Mouse (Mus musculus) adrenal gland, adult 2 months (tissue): ENCODE data around the gene Cnih2. TPM values are rescaled to one million over a fixed set of nuclear protein-coding genes. Genes with fewer than 3 reads are reported as not detected.

ENCODE experiments used
- DNase-seq: peaks from one replicate; pipeline ENCODE4 v3.0.0; 2021
- polyA plus RNA-seq: library from polyadenylated mRNA; depleted of rRNA; stranded (reverse); fragments of >200 nt; gene quantifications from 2 replicates; pipeline ENCODE4 v1.2.3, GENCODE M21; 2012; rRNA removed
- total RNA-seq, 2 experiments: library from RNA; stranded (reverse); gene quantifications; 2 replicates each; pipeline ENCODE4 v1.2.3; 2021

The Cnih2 gene
- total and polyA plus RNA-seq, 3 experiments = 1.2 to 7.1 (median 2.4) TPM

DNA sequence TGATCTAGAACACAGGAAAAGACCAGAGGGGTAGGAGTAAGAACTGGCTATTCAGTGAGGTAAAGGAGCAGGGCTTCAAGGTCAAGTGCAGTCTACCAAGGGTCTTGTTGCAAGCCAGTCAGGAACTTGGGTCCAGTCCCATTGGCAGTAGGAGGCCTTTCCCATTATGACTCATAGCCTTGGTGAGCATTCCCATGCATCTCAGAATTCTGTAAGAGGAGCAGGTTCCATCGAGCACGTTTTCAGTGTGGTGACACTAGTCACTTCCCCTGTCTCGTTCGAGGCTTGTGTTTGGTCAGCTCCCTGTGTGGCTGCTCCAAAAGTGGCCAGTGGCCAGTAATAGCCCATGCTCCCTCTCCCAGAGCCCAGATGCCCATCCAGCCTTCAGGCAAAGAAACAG lies 52.8 kb downstream of the Cnih2 start:
- DNase-seq = no peak

Other genes starting within 250 kb of the Cnih2 start
- gene Ctsf, start 243.4 kb downstream of the Cnih2 start, total RNA-seq = 100 to 1,000 TPM; 214 to 421 TPM
- 1,208 and 1,259 TPM in 2 replicates for gene Ctsf, start 243.4 kb downstream of the Cnih2 start, polyA plus RNA-seq
- 1 to 10 TPM in 1 of 2 experiments, under 1 TPM in 1; 0.43 to 1.0 TPM for gene Actn3, start 220.6 kb downstream of the Cnih2 start, total RNA-seq
- 0.16 and 0.47 TPM in 2 replicates for gene Actn3, start 220.6 kb downstream of the Cnih2 start, polyA plus RNA-seq
- 10 to 100 TPM; 16.7 to 21.8 TPM for gene Zdhhc24, start 219.9 kb downstream of the Cnih2 start, total RNA-seq
- 78.3 and 80.4 TPM in 2 replicates for gene Zdhhc24, start 219.9 kb downstream of the Cnih2 start, polyA plus RNA-seq
- 10 to 100 TPM in 1 of 2 experiments, 1 to 10 TPM in 1; 5.9 to 13.9 TPM for gene Bbs1, start 191.9 kb downstream of the Cnih2 start, total RNA-seq
- gene Bbs1, start 191.9 kb downstream of the Cnih2 start, polyA plus RNA-seq = 6.1 and 6.2 TPM in 2 replicates
- gene Dpp3, start 170.2 kb downstream of the Cnih2 start, total RNA-seq = 100 to 1,000 TPM in 1 of 2 experiments, 10 to 100 TPM in 1; 93.0 to 104 TPM
- 259 and 313 TPM in 2 replicates for gene Dpp3, start 170.2 kb downstream of the Cnih2 start, polyA plus RNA-seq
- gene Peli3, start 155.4 kb downstream of the Cnih2 start, total RNA-seq = 10 to 100 TPM in 1 of 2 experiments, 1 to 10 TPM in 1; 8.9 to 11.8 TPM
- 15.4 and 16.5 TPM in 2 replicates for gene Peli3, start 155.4 kb downstream of the Cnih2 start, polyA plus RNA-seq
- 10 to 100 TPM; 43.1 to 60.6 TPM for gene Mrpl11, start 136.4 kb downstream of the Cnih2 start, total RNA-seq
- gene Mrpl11, start 136.4 kb downstream of the Cnih2 start, polyA plus RNA-seq = 16.3 and 19.7 TPM in 2 replicates
- under 1 TPM; 0.43 to 0.55 TPM for gene Npas4, start 108.2 kb downstream of the Cnih2 start, total RNA-seq
- 1.1 and 1.3 TPM in 2 replicates for gene Npas4, start 108.2 kb downstream of the Cnih2 start, polyA plus RNA-seq
- 1 to 10 TPM; 4.3 to 6.9 TPM for gene Slc29a2, start 74.7 kb downstream of the Cnih2 start, total RNA-seq
- 12.6 and 13.4 TPM in 2 replicates for gene Slc29a2, start 74.7 kb downstream of the Cnih2 start, polyA plus RNA-seq
- 10 to 100 TPM; 27.8 to 44.9 TPM for gene B4gat1, start 59.7 kb downstream of the Cnih2 start, total RNA-seq
- 49.9 and 51.8 TPM in 2 replicates for gene B4gat1, start 59.7 kb downstream of the Cnih2 start, polyA plus RNA-seq
- gene AC124502.3, start 59.6 kb downstream of the Cnih2 start, total RNA-seq = 1 to 10 TPM; 1.6 to 2.6 TPM
- gene AC124502.3, start 59.6 kb downstream of the Cnih2 start, polyA plus RNA-seq = 0.55 and 0.89 TPM in 2 replicates
- 10 to 100 TPM; 28.5 to 28.8 TPM for gene Brms1, start 57.2 kb downstream of the Cnih2 start, total RNA-seq
- 30.3 and 36.2 TPM in 2 replicates for gene Brms1, start 57.2 kb downstream of the Cnih2 start, polyA plus RNA-seq
- gene Rin1, start 48.0 kb downstream of the Cnih2 start, total RNA-seq = 1 to 10 TPM; 3.1 to 9.6 TPM
- gene Rin1, start 48.0 kb downstream of the Cnih2 start, polyA plus RNA-seq = 8.8 and 11.6 TPM in 2 replicates
- gene Cd248, start 30.4 kb downstream of the Cnih2 start, total RNA-seq = 10 to 100 TPM; 10.4 to 19.8 TPM
- gene Cd248, start 30.4 kb downstream of the Cnih2 start, polyA plus RNA-seq = 23.4 and 24.1 TPM in 2 replicates
- 1 to 10 TPM; 1.2 to 2.9 TPM for gene Tmem151a, start 13.0 kb downstream of the Cnih2 start, total RNA-seq
- gene Tmem151a, start 13.0 kb downstream of the Cnih2 start, polyA plus RNA-seq = 4.8 and 5.0 TPM in 2 replicates
- 10 to 100 TPM; 69.5 to 82.3 TPM for gene Yif1a, start 10.0 kb downstream of the Cnih2 start, total RNA-seq
- gene Yif1a, start 10.0 kb downstream of the Cnih2 start, polyA plus RNA-seq = 135 and 147 TPM in 2 replicates
- gene Rab1b, start 8.6 kb upstream of the Cnih2 start, total RNA-seq = 100 to 1,000 TPM; 166 to 194 TPM
- gene Rab1b, start 8.6 kb upstream of the Cnih2 start, polyA plus RNA-seq = 335 and 337 TPM in 2 replicates
- 10 to 100 TPM; 44.2 to 48.1 TPM for gene Klc2, start 20.0 kb upstream of the Cnih2 start, total RNA-seq
- gene Klc2, start 20.0 kb upstream of the Cnih2 start, polyA plus RNA-seq = 95.3 and 101 TPM in 2 replicates
- gene Pacs1, start 174.6 kb upstream of the Cnih2 start, total RNA-seq = 10 to 100 TPM; 18.4 to 18.9 TPM
- 34.1 and 39.9 TPM in 2 replicates for gene Pacs1, start 174.6 kb upstream of the Cnih2 start, polyA plus RNA-seq
- 100 to 1,000 TPM; 165 to 171 TPM for gene Sf3b2, start 196.9 kb upstream of the Cnih2 start, total RNA-seq
- 161 and 235 TPM in 2 replicates for gene Sf3b2, start 196.9 kb upstream of the Cnih2 start, polyA plus RNA-seq
- gene Gal3st3, start 199.8 kb upstream of the Cnih2 start, total RNA-seq = under 1 TPM; 0.12 to 0.21 TPM
- 0.27 and 0.73 TPM in 2 replicates for gene Gal3st3, start 199.8 kb upstream of the Cnih2 start, polyA plus RNA-seq
- not detected for gene Catsper1, start 237.2 kb upstream of the Cnih2 start, total RNA-seq
- gene Catsper1, start 237.2 kb upstream of the Cnih2 start, polyA plus RNA-seq = not detected in 2 replicates